Mouse (Mus musculus) left cerebral cortex, adult 8-10 months (tissue): Measurements from ENCODE around the gene Lrrc29. TPM values are rescaled to one million over a fixed set of nuclear protein-coding genes. Genes with fewer than 3 reads are reported as not detected.
"Not testable (repeated sequence)": the region's sequence is repeated elsewhere in the genome, so short reads cannot be mapped to it uniquely, and the experiment has no call there.

Source experiments
- DNase-seq, 2 experiments: peaks; one replicate each; pipeline ENCODE4 v3.0.0; 2022; ENCODE audit warnings: low spot score in 2 of 2
- total RNA-seq, 4 experiments: library from RNA; stranded (reverse); gene quantifications; 2 replicates each; pipeline ENCODE4 v1.2.4; 2022

Lrrc29 gene
- total RNA-seq, 4 experiments from 2014 or later = 5.8 to 8.7 (median 7.1) TPM

GRCm38 (mm10) chr8:105291364-105291763, 34.7 kb downstream of the Lrrc29 start:
- DNase-seq = not testable (repeated sequence)

GRCm38 (mm10) chr8:105290554-105291314, 35.3 kb downstream of the Lrrc29 start:
- no peak for DNase-seq

GRCm38 (mm10) chr8:105289805-105290460, 36.1 kb downstream of the Lrrc29 start, which contains the start of gene 4931428F04Rik:
TSS of gene 4931428F04Rik (minus strand) at chr8:105289864.
- peak in 1 of 2 experiments; percentile 59 for DNase-seq

GRCm38 (mm10) chr8:105288958-105289732, 36.9 kb downstream of the Lrrc29 start:
- peak; percentile 92 to 93 for DNase-seq

- DNase-seq = no peak
Observed at GRCm38 (mm10) chr8:105288231-105288630, 37.8 kb downstream of the Lrrc29 start.

GRCm38 (mm10) chr8:105286907-105287306, 39.2 kb downstream of the Lrrc29 start:
- DNase-seq = no peak

- DNase-seq = no peak
Observed at GRCm38 (mm10) chr8:105285514-105285913, 40.6 kb downstream of the Lrrc29 start.

GRCm38 (mm10) chr8:105283074-105283473, 43.0 kb downstream of the Lrrc29 start:
- no peak for DNase-seq

- DNase-seq = no peak
Observed at GRCm38 (mm10) chr8:105282239-105282638, 43.8 kb downstream of the Lrrc29 start.

- no peak for DNase-seq
Observed at GRCm38 (mm10) chr8:105281821-105282220, 44.3 kb downstream of the Lrrc29 start.

- DNase-seq = no peak
Observed at GRCm38 (mm10) chr8:105280567-105280966, 45.5 kb downstream of the Lrrc29 start.

GRCm38 (mm10) chr8:105278911-105279334, 47.2 kb downstream of the Lrrc29 start:
- DNase-seq = peak; percentile 77 to 88

- DNase-seq = no peak
Observed at GRCm38 (mm10) chr8:105276292-105277120, 49.6 kb downstream of the Lrrc29 start.

GRCm38 (mm10) chr8:105275840-105276239, 50.2 kb downstream of the Lrrc29 start, which contains the start of gene Nol3:
TSS of gene Nol3 (plus strand) at chr8:105276140.
- no peak for DNase-seq

GRCm38 (mm10) chr8:105275387-105275786, 50.7 kb downstream of the Lrrc29 start:
- no peak for DNase-seq

- no peak for DNase-seq
Observed at GRCm38 (mm10) chr8:105270916-105271186, 55.2 kb downstream of the Lrrc29 start.

GRCm38 (mm10) chr8:105270101-105270915, 55.8 kb downstream of the Lrrc29 start:
- no peak for DNase-seq

- DNase-seq = peak in 1 of 2 experiments; percentile 67
Observed at GRCm38 (mm10) chr8:105269461-105269947, 56.6 kb downstream of the Lrrc29 start, which contains the start of gene Hsf4. TSS of gene Hsf4 (plus strand) at chr8:105269801.

- DNase-seq = no peak
Observed at GRCm38 (mm10) chr8:105269075-105269458, 57.0 kb downstream of the Lrrc29 start.
